Comparison of ENCODE assay signal across 9 mouse cellular contexts in the genomic region with DNA sequence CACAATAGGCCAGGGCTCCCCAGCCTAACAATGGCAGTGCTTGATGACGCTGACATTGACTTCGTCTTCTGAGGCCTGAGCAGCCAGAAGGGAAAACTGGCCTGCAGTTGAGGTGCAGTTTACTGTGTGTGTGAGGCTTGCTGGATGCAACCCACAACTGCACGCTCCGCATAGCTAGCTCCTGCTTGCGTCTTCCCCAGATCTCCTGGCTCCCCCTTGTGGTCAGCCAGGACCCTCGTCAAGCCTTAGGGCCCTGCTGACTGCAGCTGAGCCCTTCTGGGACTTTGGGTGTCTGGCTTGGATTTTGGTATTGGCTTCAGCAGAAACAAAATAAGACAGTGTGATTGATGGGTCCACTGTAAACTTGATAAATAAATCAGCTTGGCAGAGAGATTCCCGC.
A peak's percentile ranks its signal among the peaks of the same experiment; 100 is the strongest.
DNase-seq lines count a peak whose midpoint lies in the region; TF ChIP-seq lines count a peak whose summit lies in the region.
"Had no signal": no experiment of that assay in that cellular context is flagged by ENCODE, and none has a peak within 500 bp of the region (broad histone marks: within the 10 kb centered on the region; RNA-seq: fewer than 3 reads in every experiment).

No protein-coding gene starts in this region.

- no peak for TF ChIP-seq POLR2A in ES-Bruce4 (IDR thresholded peaks at IDR 0.05; ENCODE audit: insufficient read depth, low read length)
- TF ChIP-seq POLR2A in bone marrow, adult 2 months (IDR thresholded peaks at IDR 0.05; ENCODE audit: borderline replicate concordance, control insufficient read depth, low read depth, low read length): no peak
- TF ChIP-seq POLR2A in embryonic fibroblast, embryonic 13.5 days (IDR thresholded peaks at IDR 0.05; ENCODE audit: low read depth, low read length): no peak

- no peak for TF ChIP-seq EP300 in ES-Bruce4 (IDR thresholded peaks at IDR 0.05; ENCODE audit: insufficient read depth, low read depth, low read length)

- WGBS in bone marrow, adult 2 months: 14% methylated on average over 7 of the region's 7 CpGs

- TF ChIP-seq CTCF in ES-Bruce4 (IDR thresholded peaks at IDR 0.05; ENCODE audit: low read depth, low read length): peak; percentile 94
- peak; percentile 87 for TF ChIP-seq CTCF in bone marrow, adult 2 months (IDR thresholded peaks at IDR 0.05; ENCODE audit: control insufficient read depth, insufficient read depth, low read length)
- TF ChIP-seq CTCF in embryonic fibroblast, embryonic 13.5 days (IDR thresholded peaks at IDR 0.05; ENCODE audit: borderline replicate concordance, insufficient read depth, low read length): peak; percentile 95

- H3K36me3 ChIP-seq in ES-Bruce4 (ENCODE audit: control insufficient read depth, insufficient read depth, low read length, poor library complexity, severe bottlenecking): no peaks in the 10 kb centered on the region
- H3K36me3 ChIP-seq: heart, embryonic 13.5 days had no signal

- no peak overlapping the region for H3K9ac ChIP-seq in ES-Bruce4 (ENCODE audit: low read depth, poor library complexity, severe bottlenecking)
- H3K9ac ChIP-seq: heart, embryonic 13.5 days had no signal

- H3K27ac ChIP-seq in ES-Bruce4 (ENCODE audit: insufficient read depth, low read length): no peak overlapping the region
- H3K27ac ChIP-seq in bone marrow, adult 2 months (ENCODE audit: control insufficient read depth, insufficient read depth, low read depth, low read length, poor library complexity): no peak overlapping the region
- H3K27ac ChIP-seq in embryonic fibroblast, embryonic 13.5 days (ENCODE audit: insufficient read depth, low read length): no peak overlapping the region
- H3K27ac ChIP-seq: heart, embryonic 13.5 days had no signal

- no peaks in the 10 kb centered on the region for H3K4me1 ChIP-seq in ES-Bruce4 (ENCODE audit: control insufficient read depth, insufficient read depth, low read length)
- H3K4me1 ChIP-seq in bone marrow, adult 2 months (ENCODE audit: control insufficient read depth, insufficient read depth, low read length): no peaks in the 10 kb centered on the region
- no peaks in the 10 kb centered on the region for H3K4me1 ChIP-seq in embryonic fibroblast, embryonic 13.5 days (ENCODE audit: control insufficient read depth, insufficient read depth, low read length)

- no peaks in the 10 kb centered on the region for H3K27me3 ChIP-seq in ES-Bruce4 (ENCODE audit: control insufficient read depth, insufficient read depth, low read length, poor library complexity, severe bottlenecking)

- peak; percentile 78 to 89 for DNase-seq in heart, postnatal 10 days
- DNase-seq in layer of hippocampus, adult 8-10 months (ENCODE audit: low spot score in 2 of 2): peak; percentile 12 to 42
- DNase-seq in lung, postnatal 14 days: peak; percentile 87
- peak; percentile 55 for DNase-seq in retina, postnatal 7 days (ENCODE audit: low read depth, low spot score)
- peak; percentile 60 to 62 for DNase-seq in thymus, postnatal 36 days

- intact Hi-C loops in heart, postnatal 10 days (cut with DNase I): loop anchor here (1.0 to 10.0 kb wide), 4 partner anchors 52 to 221 kb away; no protein-coding TSS in a partner anchor

- H3K4me3 ChIP-seq in ES-Bruce4 (ENCODE audit: low read depth, low read length): no peak overlapping the region
- no peak overlapping the region for H3K4me3 ChIP-seq in bone marrow, adult 2 months (replicated peaks; ENCODE audit: control insufficient read depth, low read depth, low read length)
- no peak overlapping the region for H3K4me3 ChIP-seq in embryonic fibroblast, embryonic 13.5 days (ENCODE audit: insufficient read depth, low read length)
- H3K4me3 ChIP-seq: heart, embryonic 13.5 days had no signal

- no peaks in the 10 kb centered on the region for H3K9me3 ChIP-seq in ES-Bruce4 (replicated peaks; ENCODE audit: control insufficient read depth, insufficient read depth, low read length, poor library complexity, severe bottlenecking)
- H3K9me3 ChIP-seq: heart, embryonic 13.5 days had no signal

Comparison
In these comparisons a context has a peak if more than half of its experiments do, and no peak if none do; other contexts are left out.
1. DNase-seq: peak in every context shown above with its lines; median percentile 87 in lung, postnatal 14 days; 84 in heart, postnatal 10 days; 61 in thymus, postnatal 36 days; 55 in retina, postnatal 7 days; 27 in layer of hippocampus, adult 8-10 months.